Mouse (Mus musculus) urinary bladder, postnatal 36 days (tissue): ENCODE measurements around the gene Mogat2.

Experiments
- DNase-seq, 2 experiments: peaks; one replicate each; pipeline ENCODE4 v3.0.0; 2022; ENCODE audit warnings: low spot score in 2 of 2, mixed read lengths in 1 of 2

The Mogat2 gene

DNA sequence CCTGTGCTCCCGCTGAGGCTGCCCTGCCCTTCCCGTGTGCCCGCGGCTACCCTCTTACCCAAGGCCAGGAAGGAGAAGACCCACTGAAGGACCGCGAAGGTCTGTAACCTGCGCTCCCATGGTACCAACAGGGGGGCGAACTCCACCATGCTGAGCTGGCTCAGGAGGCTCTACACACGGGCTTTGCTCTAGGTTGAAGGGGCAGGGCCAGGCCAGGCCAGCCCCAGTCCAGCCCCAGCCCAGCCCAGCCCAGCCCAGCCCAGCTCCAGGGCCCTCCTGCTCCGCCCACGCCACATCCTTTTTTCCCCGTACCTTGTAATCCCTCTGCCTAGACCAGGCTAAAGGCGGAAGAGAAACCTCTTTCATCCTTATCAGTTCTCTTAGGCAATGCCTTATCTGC is at the start of gene Mogat2:
TSS of gene Mogat2 (minus strand) at position 203 of the 400 bp plus-strand sequence.
- DNase-seq = no peak

DNA sequence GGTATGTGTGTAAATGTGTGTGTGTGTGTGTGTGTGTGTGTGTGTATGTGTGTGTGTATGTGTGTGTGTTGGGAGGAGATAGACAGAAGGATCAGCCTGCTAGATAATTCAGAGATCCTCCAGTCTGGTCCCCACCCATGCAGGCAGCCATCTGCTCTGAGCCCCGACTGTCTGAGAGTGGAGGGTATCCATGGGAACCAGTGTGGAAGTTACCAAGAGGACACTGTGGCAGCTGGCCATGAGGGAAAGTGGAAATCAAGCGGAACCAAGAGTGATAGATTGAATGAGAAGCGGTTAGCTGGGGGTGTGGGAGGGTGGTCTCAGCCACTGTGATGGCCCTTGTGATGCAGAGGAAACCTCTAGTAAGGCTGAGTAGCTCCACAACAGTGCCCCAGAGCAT is 48.9 kb upstream of the Mogat2 start:
- no peak for DNase-seq

GRCm38 (mm10) chr7:99279586-99279985 is 41.2 kb upstream of the Mogat2 start:
- no peak for DNase-seq

- DNase-seq = no peak
Measured at GRCm38 (mm10) chr7:99278309-99278708, 39.9 kb upstream of the Mogat2 start.

DNA sequence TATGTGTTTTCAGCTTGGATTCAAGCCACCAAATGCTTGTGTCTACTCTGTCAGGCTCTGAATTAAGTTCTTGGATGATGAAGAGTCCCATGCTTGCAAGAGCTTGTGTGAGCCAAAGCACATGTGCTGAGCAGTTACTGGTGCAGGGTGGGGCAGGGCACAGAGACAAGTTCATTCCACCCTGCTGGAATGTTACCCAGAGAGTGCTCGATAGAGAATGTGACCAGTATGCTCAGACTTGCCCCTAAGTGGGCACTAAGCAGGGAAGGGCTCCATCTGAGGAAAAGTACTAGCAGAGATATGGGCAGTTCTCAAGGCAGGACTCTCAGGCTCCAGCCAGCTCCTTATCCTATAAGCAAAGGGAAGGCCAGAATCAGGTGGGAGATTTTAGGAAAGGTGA is 38.3 kb upstream of the Mogat2 start:
- DNase-seq = no peak

GRCm38 (mm10) chr7:99275131-99275530 is 36.7 kb upstream of the Mogat2 start:
- no peak for DNase-seq

DNA sequence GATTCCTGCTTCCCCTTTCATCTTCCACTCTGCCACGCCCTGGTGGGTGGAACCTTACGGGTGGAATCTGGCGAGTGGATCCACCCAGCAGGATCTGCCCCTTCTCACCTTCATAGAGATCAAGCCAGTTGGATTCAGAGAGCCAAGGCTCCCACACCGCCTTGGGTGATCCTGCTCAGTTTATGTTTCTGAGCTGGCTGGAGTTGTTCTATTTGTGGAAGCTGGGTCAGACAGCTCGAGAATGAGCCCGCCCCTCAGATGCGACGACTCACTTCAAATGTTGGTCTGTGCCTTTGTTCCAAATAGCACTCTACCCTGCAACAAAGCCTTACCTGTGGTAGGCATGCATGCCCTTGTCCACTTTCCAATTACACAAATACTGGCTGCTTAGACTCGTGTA is 33.2 kb upstream of the Mogat2 start:
- no peak for DNase-seq

GRCm38 (mm10) chr7:99268951-99269945 is 30.8 kb upstream of the Mogat2 start:
- DNase-seq = no peak

DNA sequence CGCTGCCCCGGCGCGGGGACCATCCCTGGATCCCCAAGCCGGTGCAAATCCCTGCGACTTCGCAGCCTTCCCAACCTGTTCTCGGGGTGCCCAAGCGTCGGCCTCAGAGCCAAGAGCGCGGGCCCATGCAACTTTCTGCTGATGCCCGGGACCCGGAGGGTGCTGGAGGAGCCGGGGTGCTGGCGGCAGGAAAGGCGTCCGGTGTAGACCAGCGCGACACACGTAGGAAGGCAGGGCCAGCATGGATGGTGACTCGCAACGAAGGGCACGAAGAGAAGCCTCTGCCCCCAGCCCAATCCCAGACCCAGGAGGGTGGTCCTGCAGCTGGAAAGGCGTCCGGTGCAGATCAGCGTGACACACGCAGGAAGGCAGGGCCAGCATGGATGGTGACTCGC is 30.1 kb upstream of the Mogat2 start:
- DNase-seq = no peak

GRCm38 (mm10) chr7:99267897-99268505 is 29.6 kb upstream of the Mogat2 start:
- DNase-seq = peak; percentile 43 to 48

DNA sequence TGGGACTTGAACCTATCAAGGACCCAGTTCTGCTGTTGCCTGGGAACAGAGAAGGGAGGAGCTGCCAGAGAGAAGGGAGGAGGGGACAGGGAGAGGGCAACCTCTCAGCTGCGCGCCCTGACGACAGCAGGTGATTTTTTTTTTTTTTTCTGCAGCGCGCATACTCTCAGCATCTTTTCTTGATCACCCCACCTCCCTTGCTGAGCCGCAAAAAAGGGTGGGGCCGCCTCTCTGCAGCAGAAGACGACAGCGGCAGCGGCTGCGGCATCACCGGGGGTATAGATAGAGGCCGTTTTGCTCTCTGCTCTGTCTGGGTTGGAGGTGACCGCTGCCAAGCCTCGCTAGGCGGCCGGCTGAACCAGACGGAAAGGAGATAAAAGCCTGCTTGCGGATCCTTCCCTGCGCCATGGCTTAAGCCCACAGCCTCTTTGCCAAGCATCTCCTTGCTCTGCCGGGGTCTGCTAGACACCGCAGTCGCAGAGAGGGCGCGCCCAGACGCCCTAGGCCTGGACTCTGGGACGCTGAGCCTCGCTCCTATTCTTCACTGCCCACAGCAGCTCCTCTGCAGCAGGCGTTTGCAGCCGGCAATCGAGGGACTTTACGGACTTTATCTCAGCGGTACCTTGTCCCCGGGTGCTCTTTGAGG is 29.0 kb upstream of the Mogat2 start, which contains the start of gene Map6:
TSS of gene Map6 (plus strand) at position 197 of the 646 bp plus-strand sequence.
- no peak for DNase-seq

- DNase-seq = no peak
Measured at GRCm38 (mm10) chr7:99264597-99264996, 26.2 kb upstream of the Mogat2 start.

- DNase-seq = no peak
Measured at GRCm38 (mm10) chr7:99263509-99263908, 25.1 kb upstream of the Mogat2 start.

GRCm38 (mm10) chr7:99261900-99262299 is 23.5 kb upstream of the Mogat2 start:
- DNase-seq = no peak

DNA sequence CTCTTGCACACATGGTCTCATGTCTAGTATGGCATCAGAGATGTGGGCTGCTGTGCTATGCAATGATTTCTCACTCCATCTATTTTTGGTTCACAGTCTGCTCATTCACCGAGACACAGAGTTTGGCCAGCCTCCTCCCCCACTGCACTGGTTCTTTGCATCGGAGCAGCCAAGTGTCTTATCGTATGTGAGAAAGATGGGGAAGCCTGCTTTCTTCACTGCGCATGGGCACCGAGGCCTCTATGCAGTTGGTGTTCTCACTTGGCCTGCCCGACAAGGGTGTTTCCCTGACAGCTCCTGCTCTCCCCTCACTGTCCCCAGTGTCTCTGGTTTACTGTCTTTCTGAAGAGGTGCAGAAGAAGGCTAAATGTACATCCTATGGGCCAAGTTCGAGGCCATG is 16.6 kb upstream of the Mogat2 start:
- no peak for DNase-seq

GRCm38 (mm10) chr7:99250386-99250785 is 12.0 kb upstream of the Mogat2 start:
- DNase-seq = no peak

DNA sequence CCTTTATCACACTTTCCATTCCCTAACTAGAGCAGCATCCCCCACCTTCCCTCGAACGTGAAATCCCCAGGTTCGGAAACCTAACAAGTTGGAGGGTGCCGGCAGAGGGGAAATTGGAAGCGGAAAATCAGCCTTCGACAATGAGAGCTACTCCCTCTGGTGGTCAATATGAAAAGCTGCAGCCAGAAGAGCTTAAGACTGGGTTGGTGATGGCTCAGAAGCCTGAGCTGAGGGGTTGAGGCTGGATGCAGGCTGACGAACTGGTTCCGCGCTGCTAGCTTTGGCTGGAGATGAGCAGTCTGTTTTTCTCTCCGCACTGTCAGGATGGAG is 11.1 kb upstream of the Mogat2 start:
- peak in 1 of 2 experiments; percentile 16 for DNase-seq

DNA sequence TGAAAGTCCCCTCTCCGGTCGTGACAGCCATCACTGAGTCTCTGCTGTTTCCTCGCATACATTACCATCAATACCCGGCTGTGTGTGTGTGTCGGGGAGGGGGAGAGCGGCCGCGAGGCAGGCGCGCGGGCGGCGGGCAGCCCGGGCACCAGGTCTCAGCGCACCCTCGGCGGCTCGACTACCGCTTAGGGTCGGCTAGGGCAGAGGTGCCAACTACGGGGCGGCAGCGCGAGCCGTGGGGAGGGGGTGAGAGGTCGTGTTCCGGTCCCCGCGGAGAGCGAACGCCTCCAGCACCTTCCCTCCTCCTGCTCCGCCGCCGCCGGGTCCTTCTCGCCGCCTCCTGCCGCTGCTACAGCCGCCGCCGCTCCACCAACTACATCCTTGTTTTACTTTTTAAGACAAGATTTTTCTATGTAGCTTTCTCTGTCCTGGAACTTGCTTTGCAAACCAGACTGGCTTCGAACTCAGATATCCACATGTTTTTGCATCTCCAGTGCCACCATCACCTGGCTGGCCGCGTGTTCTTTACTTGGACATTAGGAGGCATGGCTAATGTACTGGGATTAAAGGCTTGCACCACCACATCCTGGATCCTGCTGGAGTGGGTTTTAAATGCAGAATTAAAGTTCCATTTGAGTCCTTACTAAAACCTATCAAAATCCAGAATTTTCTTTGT is 10.6 kb upstream of the Mogat2 start:
- DNase-seq = peak in 1 of 2 experiments; percentile 16

- no peak for DNase-seq
Measured at GRCm38 (mm10) chr7:99248157-99248742, 9.8 kb upstream of the Mogat2 start.

DNA sequence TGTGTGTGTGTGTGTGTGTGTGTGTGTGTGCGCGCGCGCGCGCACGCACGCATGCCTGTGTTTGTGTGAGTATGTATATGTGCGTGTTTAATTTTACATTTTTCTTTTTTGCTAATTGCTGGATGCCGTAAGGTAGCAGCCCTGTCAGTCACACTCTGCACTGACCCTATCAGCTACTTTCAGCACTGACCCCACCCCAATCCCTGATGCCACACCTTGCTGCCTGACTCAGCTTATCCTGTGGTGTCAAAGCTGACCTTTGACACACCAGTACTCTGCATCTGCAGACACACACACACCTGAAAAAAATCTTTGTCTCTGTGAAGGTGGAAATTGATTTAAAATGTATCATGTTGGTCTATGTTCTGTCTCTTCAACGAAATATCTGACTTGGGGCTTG is 3.7 kb upstream of the Mogat2 start:
- DNase-seq = no peak

- no peak for DNase-seq
Measured at GRCm38 (mm10) chr7:99236888-99237660, 1.3 kb downstream of the Mogat2 start.
